Mouse (Mus musculus): ENCODE measurements at regions not wholly inside any gene's neighbourhood (a gene's known extent, or its start where the extent isn't known, plus 50 kb on each side); places are given as distances from the start of the nearest gene placed in this dataset.

DNA sequence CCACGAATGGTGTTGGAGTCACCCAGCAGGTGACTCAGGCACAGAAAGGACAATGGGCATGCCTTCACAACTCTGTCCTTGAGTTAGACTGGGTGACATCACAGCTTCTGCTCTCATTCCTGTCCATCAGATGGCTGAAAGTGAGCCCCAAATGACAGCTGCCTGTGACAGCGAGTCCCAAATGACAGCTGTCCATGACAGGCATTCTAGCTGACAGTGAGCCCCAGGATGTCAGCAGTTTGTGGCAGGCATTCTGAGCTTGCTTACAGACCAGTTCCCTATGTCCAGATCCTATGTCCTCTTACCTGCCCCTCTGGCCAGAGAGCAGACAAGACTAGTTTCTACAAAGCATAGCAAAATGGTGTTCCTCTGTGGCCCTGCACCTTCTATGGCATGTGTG lies 102.7 kb upstream of the Slc35f3 start:
- no peak for DNase-seq
- TF ChIP-seq POLR2A (IDR thresholded peaks at IDR 0.05; ENCODE audit: control insufficient read depth, extremely low read depth, insufficient read depth, low read length, poor library complexity) (no peak), CTCF (IDR thresholded peaks at IDR 0.05; ENCODE audit: borderline replicate concordance, control insufficient read depth, extremely low read depth, insufficient read depth, low read length, poor library complexity) (no peak)
- H3K4me1 ChIP-seq (replicated peaks; ENCODE audit: control insufficient read depth, insufficient read depth, low read length) = no peaks in the 10 kb centered on the region
- WGBS = 97% methylated on average over 2 of the region's 2 CpGs
- no peaks in the 10 kb centered on the region for H3K27me3 ChIP-seq (ENCODE audit: control insufficient read depth, insufficient read depth, low read length)
- no peaks in the 10 kb centered on the region for H3K36me3 ChIP-seq (ENCODE audit: control insufficient read depth, insufficient read depth, low read length)
- H3K4me3 ChIP-seq (ENCODE audit: control insufficient read depth, insufficient read depth, low read length) = no peak overlapping the region
- H3K27ac ChIP-seq (ENCODE audit: control insufficient read depth, insufficient read depth, low read length) = no peak overlapping the region

DNA sequence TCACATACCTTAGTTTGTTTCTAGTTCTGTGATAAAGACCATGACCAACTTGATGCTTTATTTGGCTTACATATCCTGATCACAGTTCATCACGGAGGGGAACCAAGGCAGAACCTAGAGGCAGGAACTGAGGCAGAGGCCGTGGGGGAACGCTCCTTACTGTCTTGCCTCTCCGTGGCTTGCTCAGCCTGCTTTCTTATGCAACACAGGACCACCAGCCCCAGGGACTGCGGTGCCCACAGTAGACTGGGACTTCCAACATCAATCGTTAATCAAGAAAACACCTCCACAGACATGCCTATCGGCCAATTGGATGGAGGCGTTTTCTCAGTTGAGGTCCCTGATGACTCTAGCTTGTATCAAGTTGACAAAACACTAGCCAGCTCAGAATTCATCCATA lies 87.8 kb upstream of the Slc35f3 start:
- no peak for DNase-seq
- Histone ChIP-seq H3K27ac (ENCODE audit: control insufficient read depth, insufficient read depth, low read length) (no peak overlapping the region), H3K4me3 (ENCODE audit: control insufficient read depth, insufficient read depth, low read length) (no peak overlapping the region), H3K36me3 (ENCODE audit: control insufficient read depth, insufficient read depth, low read length) (no peaks in the 10 kb centered on the region), H3K27me3 (ENCODE audit: control insufficient read depth, insufficient read depth, low read length) (no peaks in the 10 kb centered on the region), H3K4me1 (replicated peaks; ENCODE audit: control insufficient read depth, insufficient read depth, low read length) (no peaks in the 10 kb centered on the region)
- TF ChIP-seq POLR2A (IDR thresholded peaks at IDR 0.05; ENCODE audit: control insufficient read depth, extremely low read depth, insufficient read depth, low read length, poor library complexity) = no peak
- no peak for TF ChIP-seq CTCF (IDR thresholded peaks at IDR 0.05; ENCODE audit: borderline replicate concordance, control insufficient read depth, extremely low read depth, insufficient read depth, low read length, poor library complexity)
- WGBS = 89% methylated on average over 8 of the region's 8 CpGs

DNA sequence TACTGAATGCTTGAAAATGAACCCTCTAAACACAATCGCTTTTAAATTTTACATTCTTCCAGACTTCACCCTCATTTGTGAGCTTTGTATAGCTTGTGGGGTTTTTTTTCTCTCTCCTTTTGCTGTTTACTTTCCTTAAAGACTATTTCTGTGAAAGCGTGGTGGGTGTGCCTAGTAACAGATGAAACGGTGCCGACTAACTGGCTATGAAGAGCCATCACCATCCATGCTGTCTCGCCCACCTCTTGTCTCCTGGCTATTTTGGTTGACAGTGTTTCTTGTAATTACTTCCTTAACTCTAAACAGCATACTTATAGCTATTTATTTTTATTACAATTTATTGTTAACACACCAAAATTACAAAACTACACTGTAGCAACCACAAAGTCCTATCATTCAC lies 85.6 kb upstream of the Slc35f3 start:
- H3K36me3 ChIP-seq (ENCODE audit: control insufficient read depth, insufficient read depth, low read length) = no peaks in the 10 kb centered on the region
- H3K4me1 ChIP-seq (replicated peaks; ENCODE audit: control insufficient read depth, insufficient read depth, low read length) = no peaks in the 10 kb centered on the region
- H3K27ac ChIP-seq (ENCODE audit: control insufficient read depth, insufficient read depth, low read length) = no peak overlapping the region
- WGBS = 88% methylated on average over 5 of the region's 5 CpGs
- DNase-seq = no peak
- no peaks in the 10 kb centered on the region for H3K27me3 ChIP-seq (ENCODE audit: control insufficient read depth, insufficient read depth, low read length)
- TF ChIP-seq CTCF (IDR thresholded peaks at IDR 0.05; ENCODE audit: borderline replicate concordance, control insufficient read depth, extremely low read depth, insufficient read depth, low read length, poor library complexity) (no peak), POLR2A (IDR thresholded peaks at IDR 0.05; ENCODE audit: control insufficient read depth, extremely low read depth, insufficient read depth, low read length, poor library complexity) (no peak)
- H3K4me3 ChIP-seq (ENCODE audit: control insufficient read depth, insufficient read depth, low read length) = no peak overlapping the region

DNA sequence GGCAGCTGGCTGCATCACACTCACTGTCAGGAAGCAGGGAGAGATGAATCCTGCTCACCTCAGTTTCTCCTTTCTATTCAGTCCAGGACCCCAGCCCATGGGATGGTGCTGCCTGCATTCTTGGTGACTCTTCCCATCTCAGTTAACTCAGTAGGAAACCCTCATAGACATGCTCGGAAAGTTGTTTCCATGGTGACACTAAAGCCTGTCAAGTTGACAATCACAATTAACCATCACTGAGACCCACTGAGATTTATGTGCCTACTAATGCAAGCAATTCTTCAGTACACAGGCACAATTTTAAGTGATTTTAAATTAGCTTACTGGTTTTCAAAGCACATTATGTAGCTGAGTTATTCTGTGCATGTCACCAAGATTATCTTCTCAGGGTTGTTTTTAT lies 83.8 kb upstream of the Slc35f3 start:
- no peaks in the 10 kb centered on the region for H3K36me3 ChIP-seq (ENCODE audit: control insufficient read depth, insufficient read depth, low read length)
- TF ChIP-seq CTCF (IDR thresholded peaks at IDR 0.05; ENCODE audit: borderline replicate concordance, control insufficient read depth, extremely low read depth, insufficient read depth, low read length, poor library complexity) = no peak
- TF ChIP-seq POLR2A (IDR thresholded peaks at IDR 0.05; ENCODE audit: control insufficient read depth, extremely low read depth, insufficient read depth, low read length, poor library complexity) = no peak
- no peak overlapping the region for H3K4me3 ChIP-seq (ENCODE audit: control insufficient read depth, insufficient read depth, low read length)
- no peaks in the 10 kb centered on the region for H3K27me3 ChIP-seq (ENCODE audit: control insufficient read depth, insufficient read depth, low read length)
- no peak overlapping the region for H3K27ac ChIP-seq (ENCODE audit: control insufficient read depth, insufficient read depth, low read length)
- DNase-seq = no peak
- no peaks in the 10 kb centered on the region for H3K4me1 ChIP-seq (replicated peaks; ENCODE audit: control insufficient read depth, insufficient read depth, low read length)
- WGBS = 82% methylated on average over 1 of the region's 1 CpGs

DNA sequence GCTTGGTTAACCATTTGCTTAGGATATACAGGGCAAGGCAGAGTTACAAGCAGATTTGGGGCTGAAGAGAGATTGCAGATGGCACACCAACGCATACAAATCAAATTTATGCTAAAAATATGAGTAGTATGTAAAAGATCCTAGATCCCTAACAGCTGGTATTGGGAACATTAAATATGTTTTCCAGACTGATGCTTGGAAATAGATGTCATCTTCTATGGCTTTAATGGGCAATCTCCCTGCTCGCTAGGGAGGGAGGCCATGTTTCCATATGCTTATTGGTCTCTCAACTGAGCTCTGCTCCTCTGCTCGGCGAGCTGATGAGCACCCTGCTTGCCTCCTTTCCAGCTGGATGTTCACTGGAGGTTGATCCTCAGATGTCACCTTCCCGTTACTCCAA lies 82.0 kb upstream of the Slc35f3 start:
- no peaks in the 10 kb centered on the region for H3K27me3 ChIP-seq (ENCODE audit: control insufficient read depth, insufficient read depth, low read length)
- DNase-seq = no peak
- TF ChIP-seq CTCF (IDR thresholded peaks at IDR 0.05; ENCODE audit: borderline replicate concordance, control insufficient read depth, extremely low read depth, insufficient read depth, low read length, poor library complexity) (no peak), POLR2A (IDR thresholded peaks at IDR 0.05; ENCODE audit: control insufficient read depth, extremely low read depth, insufficient read depth, low read length, poor library complexity) (no peak)
- no peak overlapping the region for H3K27ac ChIP-seq (ENCODE audit: control insufficient read depth, insufficient read depth, low read length)
- H3K36me3 ChIP-seq (ENCODE audit: control insufficient read depth, insufficient read depth, low read length) = no peaks in the 10 kb centered on the region
- H3K4me3 ChIP-seq (ENCODE audit: control insufficient read depth, insufficient read depth, low read length) = no peak overlapping the region
- no peaks in the 10 kb centered on the region for H3K4me1 ChIP-seq (replicated peaks; ENCODE audit: control insufficient read depth, insufficient read depth, low read length)
- WGBS = 92% methylated on average over 5 of the region's 5 CpGs

DNA sequence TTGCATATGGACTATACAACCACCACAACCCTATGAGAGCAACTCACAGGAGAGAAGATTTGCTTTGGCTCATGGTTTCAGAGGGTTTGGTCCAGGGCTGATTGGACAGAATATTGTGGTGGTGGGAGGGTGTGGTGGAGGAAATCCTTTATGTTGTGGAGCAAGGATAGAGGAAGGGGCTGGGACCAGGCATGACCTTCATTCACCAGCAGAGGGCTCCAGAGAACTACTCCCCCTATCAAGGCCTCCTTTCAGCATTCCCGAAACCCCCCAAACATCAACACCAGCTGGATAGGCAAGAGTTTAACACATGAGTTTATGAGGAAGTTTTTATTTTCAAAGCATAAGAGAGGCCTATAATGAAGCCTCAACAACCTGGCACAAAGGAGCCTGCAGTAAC lies 76.7 kb upstream of the Slc35f3 start:
- DNase-seq = no peak
- Histone ChIP-seq H3K27me3 (ENCODE audit: control insufficient read depth, insufficient read depth, low read length) (no peaks in the 10 kb centered on the region), H3K4me3 (ENCODE audit: control insufficient read depth, insufficient read depth, low read length) (no peak overlapping the region), H3K27ac (ENCODE audit: control insufficient read depth, insufficient read depth, low read length) (no peak overlapping the region), H3K36me3 (ENCODE audit: control insufficient read depth, insufficient read depth, low read length) (no peaks in the 10 kb centered on the region), H3K4me1 (replicated peaks; ENCODE audit: control insufficient read depth, insufficient read depth, low read length) (no peaks in the 10 kb centered on the region)
- TF ChIP-seq CTCF (IDR thresholded peaks at IDR 0.05; ENCODE audit: borderline replicate concordance, control insufficient read depth, extremely low read depth, insufficient read depth, low read length, poor library complexity) (no peak), POLR2A (IDR thresholded peaks at IDR 0.05; ENCODE audit: control insufficient read depth, extremely low read depth, insufficient read depth, low read length, poor library complexity) (no peak)
- whole genome bisulfite sequencing = 68% methylated on average over 1 of the region's 1 CpGs

DNA sequence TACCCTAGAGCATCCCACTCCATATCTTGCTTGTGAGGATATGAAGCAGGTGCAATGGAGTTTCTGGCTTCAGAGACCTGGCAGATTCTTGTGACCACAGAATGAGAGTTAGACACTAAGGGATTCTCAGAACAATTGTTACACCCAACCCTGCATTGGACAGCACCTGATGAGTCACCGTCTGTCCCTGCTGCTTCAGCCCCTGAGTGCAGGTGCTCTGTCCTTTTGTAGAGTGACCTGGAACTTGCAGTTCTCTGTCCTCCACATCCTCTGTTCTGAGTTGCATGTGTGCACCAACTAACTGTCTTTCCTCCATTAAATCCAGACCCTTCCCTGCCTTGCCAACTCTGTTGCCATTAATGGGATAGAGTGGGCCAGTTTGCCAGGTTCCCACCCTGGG lies 66.6 kb upstream of the Slc35f3 start:
- Histone ChIP-seq H3K36me3 (ENCODE audit: control insufficient read depth, insufficient read depth, low read length) (no peaks in the 10 kb centered on the region), H3K27me3 (ENCODE audit: control insufficient read depth, insufficient read depth, low read length) (no peaks in the 10 kb centered on the region), H3K27ac (ENCODE audit: control insufficient read depth, insufficient read depth, low read length) (no peak overlapping the region), H3K4me3 (ENCODE audit: control insufficient read depth, insufficient read depth, low read length) (no peak overlapping the region), H3K4me1 (replicated peaks; ENCODE audit: control insufficient read depth, insufficient read depth, low read length) (no peaks in the 10 kb centered on the region)
- DNase-seq = no peak
- no peak for TF ChIP-seq POLR2A (IDR thresholded peaks at IDR 0.05; ENCODE audit: control insufficient read depth, extremely low read depth, insufficient read depth, low read length, poor library complexity)
- no peak for TF ChIP-seq CTCF (IDR thresholded peaks at IDR 0.05; ENCODE audit: borderline replicate concordance, control insufficient read depth, extremely low read depth, insufficient read depth, low read length, poor library complexity)
- 91% methylated on average over 1 of the region's 1 CpGs for WGBS

All from thymus, adult 2 months (tissue).